Mouse (Mus musculus): ENCODE results near the gene Coa5. TPM values are rescaled to one million over a fixed set of nuclear protein-coding genes. Genes with fewer than 3 reads are reported as not detected.

The Coa5 gene
- polyA plus RNA-seq, 1 experiment from 2014 or later: 61.7 TPM

GRCm38 (mm10) chr1:37466322-37466995, 36.6 kb upstream of the Coa5 start:
- Histone ChIP-seq H3K27ac (replicated peaks) (no peak overlapping the region), H3K27me3 (replicated peaks; ENCODE audit: low read depth, poor library complexity, severe bottlenecking) (no peaks in the 10 kb centered on the region), H3K4me1 (no peaks in the 10 kb centered on the region), H3K4me3 (no peak overlapping the region), H3K9me3 (no peaks in the 10 kb centered on the region), H3K36me3 (replicated peaks) (no peaks in the 10 kb centered on the region)
- no peak for DNase-seq (ENCODE audit: low spot score)
- WGBS: 86% methylated on average over 3 of the region's 3 CpGs

- no peak overlapping the region for H3K4me3 ChIP-seq
- H3K27ac ChIP-seq (replicated peaks): no peak overlapping the region
- DNase-seq (ENCODE audit: low spot score): no peak
- H3K9me3 ChIP-seq: no peaks in the 10 kb centered on the region
- no peaks in the 10 kb centered on the region for H3K4me1 ChIP-seq
- 87% methylated on average over 10 of the region's 10 CpGs for WGBS
- H3K36me3 ChIP-seq (replicated peaks): no peaks in the 10 kb centered on the region
- no peaks in the 10 kb centered on the region for H3K27me3 ChIP-seq (replicated peaks; ENCODE audit: low read depth, poor library complexity, severe bottlenecking)
Observed at GRCm38 (mm10) chr1:37464878-37465452, 35.1 kb upstream of the Coa5 start.

DNA sequence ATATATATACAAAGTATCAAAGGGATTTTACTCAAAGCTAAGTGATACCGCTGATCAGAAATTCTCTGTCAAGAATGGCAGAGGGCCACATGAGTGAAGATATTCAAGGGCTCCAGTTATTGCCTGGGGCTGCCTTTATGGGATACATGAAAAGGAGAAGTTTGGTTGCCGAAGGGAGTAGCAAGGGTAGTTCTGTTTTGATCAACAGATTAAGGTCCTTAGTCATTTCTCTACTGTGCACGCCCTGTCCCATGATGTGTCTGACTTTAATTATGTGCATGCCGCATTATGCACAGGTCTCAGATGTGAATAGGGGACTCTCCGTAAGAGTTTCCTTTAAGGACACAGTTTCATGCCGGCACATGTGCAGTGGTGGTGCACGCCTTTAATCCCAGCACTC, 27.6 kb upstream of the Coa5 start:
- Histone ChIP-seq H3K27ac (replicated peaks) (no peak overlapping the region), H3K4me3 (no peak overlapping the region), H3K9me3 (no peaks in the 10 kb centered on the region), H3K27me3 (replicated peaks; ENCODE audit: low read depth, poor library complexity, severe bottlenecking) (no peaks in the 10 kb centered on the region), H3K4me1 (no peaks in the 10 kb centered on the region), H3K36me3 (replicated peaks) (no peaks in the 10 kb centered on the region)
- 92% methylated on average over 7 of the region's 7 CpGs for WGBS
- no peak for DNase-seq (ENCODE audit: low spot score)

- no peak overlapping the region for H3K27ac ChIP-seq (replicated peaks)
- H3K4me3 ChIP-seq: no peak overlapping the region
- DNase-seq (ENCODE audit: low spot score): no peak
- H3K4me1 ChIP-seq: no peaks in the 10 kb centered on the region
- no peaks in the 10 kb centered on the region for H3K27me3 ChIP-seq (replicated peaks; ENCODE audit: low read depth, poor library complexity, severe bottlenecking)
- H3K36me3 ChIP-seq (replicated peaks): no peaks in the 10 kb centered on the region; the same call in 1 of the 2 replicates
- WGBS: 92% methylated on average over 8 of the region's 8 CpGs
- no peaks in the 10 kb centered on the region for H3K9me3 ChIP-seq
Observed at GRCm38 (mm10) chr1:37451270-37451669, 21.4 kb upstream of the Coa5 start.

DNA sequence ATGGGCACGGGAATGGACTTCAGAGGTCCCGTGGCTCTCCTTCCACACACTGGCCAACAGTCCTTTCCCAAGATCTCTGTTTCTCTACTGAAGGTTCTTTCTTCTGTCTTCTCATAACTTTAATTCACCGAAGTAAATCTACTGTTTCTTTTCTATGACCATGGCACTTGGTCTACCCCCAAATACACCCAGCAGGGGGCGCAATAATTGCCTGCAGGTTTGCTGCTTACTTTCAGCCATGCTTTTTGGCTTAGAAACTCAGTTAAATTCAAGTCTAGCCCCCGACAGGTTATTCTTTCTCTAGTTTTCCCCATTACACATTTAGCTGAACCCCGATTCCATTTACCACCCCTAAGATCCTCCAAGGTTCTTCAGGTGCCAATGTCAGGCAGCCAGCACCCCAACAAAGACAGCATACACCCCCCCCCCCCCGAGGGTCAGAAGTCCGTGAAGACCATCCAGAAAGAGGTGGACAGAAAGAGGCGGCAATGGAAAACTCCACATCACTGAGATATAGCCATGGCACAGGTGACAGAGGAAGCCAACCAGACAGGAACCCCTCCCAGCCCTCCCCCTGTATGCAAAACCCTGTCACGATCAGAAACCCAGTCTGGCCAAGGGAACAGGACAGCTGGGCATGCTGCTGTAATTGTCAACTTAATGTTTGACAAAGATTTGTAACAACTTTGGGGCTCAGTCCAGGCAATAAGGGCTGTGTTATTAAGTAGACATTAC, 18.6 kb upstream of the Coa5 start:
- 82% methylated on average over 10 of the region's 10 CpGs for WGBS
- Histone ChIP-seq H3K36me3 (replicated peaks) (peaks cover 2% of the 10 kb centered on the region), H3K27me3 (replicated peaks; ENCODE audit: low read depth, poor library complexity, severe bottlenecking) (no peaks in the 10 kb centered on the region), H3K4me1 (no peaks in the 10 kb centered on the region), H3K4me3 (no peak overlapping the region), H3K9me3 (no peaks in the 10 kb centered on the region), H3K27ac (replicated peaks) (no peak overlapping the region)
- DNase-seq (ENCODE audit: low spot score): peak; percentile 46

GRCm38 (mm10) chr1:37442848-37443835, 13.2 kb upstream of the Coa5 start:
- no peak overlapping the region for H3K27ac ChIP-seq (replicated peaks)
- H3K4me1 ChIP-seq: no peaks in the 10 kb centered on the region
- WGBS: 94% methylated on average over 16 of the region's 16 CpGs

DNA sequence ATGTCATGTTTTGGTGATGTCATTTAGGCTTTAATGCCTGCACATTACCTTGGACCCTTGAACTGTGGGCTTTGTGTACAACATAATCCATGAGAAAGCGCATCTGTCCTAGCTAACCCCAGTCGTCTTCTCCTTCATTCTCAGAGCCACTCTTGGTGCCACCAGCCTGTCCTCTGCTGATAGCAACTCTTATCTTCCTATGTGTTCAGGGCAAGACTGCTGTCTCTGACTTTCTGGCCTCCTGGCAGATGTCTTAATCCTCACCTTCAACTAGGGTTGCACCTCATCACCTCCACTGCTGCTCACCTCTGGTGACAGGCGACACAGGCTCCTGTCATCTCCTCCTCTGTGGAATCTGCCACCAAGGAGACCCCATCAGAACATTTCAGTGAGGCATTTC, 6.5 kb upstream of the Coa5 start:
- no peak for DNase-seq (ENCODE audit: low spot score)
- Histone ChIP-seq H3K4me3 (no peak overlapping the region), H3K27me3 (replicated peaks; ENCODE audit: low read depth, poor library complexity, severe bottlenecking) (no peaks in the 10 kb centered on the region), H3K27ac (replicated peaks) (no peak overlapping the region), H3K36me3 (replicated peaks) (peaks cover 91% of the 10 kb centered on the region), H3K9me3 (no peaks in the 10 kb centered on the region), H3K4me1 (peaks cover 4% of the 10 kb centered on the region)
- WGBS: 92% methylated on average over 3 of the region's 3 CpGs

More at GRCm38 (mm10) chr1:37442848-37443835, 13.2 kb upstream of the Coa5 start:
- Histone ChIP-seq H3K4me3 (no peak overlapping the region), H3K27me3 (replicated peaks; ENCODE audit: low read depth, poor library complexity, severe bottlenecking) (no peaks in the 10 kb centered on the region), H3K36me3 (replicated peaks) (peaks cover 47% of the 10 kb centered on the region), H3K9me3 (no peaks in the 10 kb centered on the region)
- DNase-seq (ENCODE audit: low spot score): no peak

DNA sequence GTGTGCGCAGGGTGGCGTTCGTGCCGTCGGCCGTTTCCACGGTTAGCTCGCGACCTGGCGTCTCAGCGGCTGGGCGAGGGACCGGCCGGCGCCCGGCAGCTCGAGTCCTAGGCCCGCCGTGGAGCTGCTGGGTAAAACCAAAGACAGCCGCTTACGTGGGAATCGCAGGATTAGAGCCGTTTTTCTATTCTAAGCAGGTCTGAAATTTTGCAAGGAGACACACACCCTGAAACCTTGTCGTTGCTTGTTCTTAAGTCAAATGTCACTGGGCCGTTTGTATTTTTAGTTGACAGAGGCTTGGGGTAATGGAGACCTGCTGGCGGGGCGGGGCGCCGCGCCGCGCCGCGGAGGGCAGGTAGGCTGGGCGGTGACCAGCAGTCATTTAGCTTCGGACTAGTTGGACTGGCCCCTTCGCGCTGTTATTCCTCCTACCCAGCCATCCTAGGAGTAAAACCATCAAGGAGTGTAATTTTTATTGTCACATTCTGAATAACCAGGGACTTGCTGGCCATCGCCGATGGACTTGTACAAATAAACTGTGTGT, 466 bp upstream of the Coa5 start:
- Histone ChIP-seq H3K27ac (replicated peaks) (peak overlapping the region; percentile 87), H3K36me3 (replicated peaks) (peaks cover 57% of the 10 kb centered on the region), H3K27me3 (replicated peaks; ENCODE audit: low read depth, poor library complexity, severe bottlenecking) (no peaks in the 10 kb centered on the region), H3K9me3 (no peaks in the 10 kb centered on the region), H3K4me1 (peaks cover 23% of the 10 kb centered on the region), H3K4me3 (peak overlapping the region; percentile 84)
- 2% methylated on average over 40 of the region's 40 CpGs for WGBS
- no peak for DNase-seq (ENCODE audit: low spot score)

GRCm38 (mm10) chr1:37428911-37429310, 992 bp downstream of the Coa5 start:
- 77% methylated on average over 2 of the region's 2 CpGs for WGBS
- Histone ChIP-seq H3K27ac (replicated peaks) (no peak overlapping the region), H3K9me3 (peaks cover 5% of the 10 kb centered on the region; the same call in 1 of the 2 replicates), H3K4me1 (peaks cover 23% of the 10 kb centered on the region), H3K36me3 (replicated peaks) (peaks cover 65% of the 10 kb centered on the region), H3K4me3 (peak overlapping the region; percentile 84), H3K27me3 (replicated peaks; ENCODE audit: low read depth, poor library complexity, severe bottlenecking) (no peaks in the 10 kb centered on the region)
- no peak for DNase-seq (ENCODE audit: low spot score)

GRCm38 (mm10) chr1:37427144-37427875, 2.6 kb downstream of the Coa5 start:
- H3K9me3 ChIP-seq: peaks cover 8% of the 10 kb centered on the region; the same call in 1 of the 2 replicates
- peaks cover 23% of the 10 kb centered on the region for H3K4me1 ChIP-seq
- no peak for DNase-seq (ENCODE audit: low spot score)
- H3K27me3 ChIP-seq (replicated peaks; ENCODE audit: low read depth, poor library complexity, severe bottlenecking): no peaks in the 10 kb centered on the region
- no peak overlapping the region for H3K4me3 ChIP-seq
- no peak overlapping the region for H3K27ac ChIP-seq (replicated peaks)
- peaks cover 64% of the 10 kb centered on the region for H3K36me3 ChIP-seq (replicated peaks)
- 94% methylated on average over 8 of the region's 8 CpGs for WGBS

DNA sequence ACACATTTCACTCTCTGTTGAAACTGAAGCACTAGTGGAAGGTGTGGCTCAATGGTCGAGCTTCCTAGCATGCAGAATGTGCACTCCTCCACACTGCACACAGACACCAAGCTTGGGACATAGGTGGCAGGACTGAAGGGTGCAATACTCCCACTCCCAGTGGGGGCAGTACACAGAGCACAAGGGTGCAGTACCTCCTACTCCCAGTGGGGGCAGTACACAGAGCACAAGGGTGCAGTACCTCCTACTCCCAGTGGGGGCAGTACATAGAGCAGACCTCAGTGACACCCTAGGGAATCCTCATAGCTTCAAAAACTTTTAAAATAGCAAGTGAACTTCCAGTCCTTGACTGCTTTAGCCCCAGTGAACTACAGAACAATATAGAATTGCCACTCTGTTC, 10.5 kb downstream of the Coa5 start:
- H3K27me3 ChIP-seq (replicated peaks; ENCODE audit: low read depth, poor library complexity, severe bottlenecking): no peaks in the 10 kb centered on the region
- WGBS: 89% methylated on average over 1 of the region's 1 CpGs
- peak; percentile 29 for DNase-seq (ENCODE audit: low spot score)
- H3K36me3 ChIP-seq (replicated peaks): peaks cover 84% of the 10 kb centered on the region
- no peak overlapping the region for H3K27ac ChIP-seq (replicated peaks)
- H3K4me3 ChIP-seq: no peak overlapping the region
- H3K4me1 ChIP-seq: no peaks in the 10 kb centered on the region
- H3K9me3 ChIP-seq: peaks cover 8% of the 10 kb centered on the region; the same call in 1 of the 2 replicates
